Mouse (Mus musculus) cerebellum, adult 2 months (tissue): ENCODE results near the gene Arhgap10.

Experiments
- CTCF ChIP-seq: fragments of 200-500 bp; IDR thresholded peaks from 2 replicates; pipeline ENCODE4 v1.5.1; 2011; ENCODE audit warnings: low read depth, mild to moderate bottlenecking, control low read depth, low read length, moderate library complexity, borderline replicate concordance; ENCODE audit not compliant: insufficient read depth
- POLR2A ChIP-seq: fragments of 200-500 bp; IDR thresholded peaks from 2 replicates; pipeline ENCODE4 v1.6.1; 2011; ENCODE audit warnings: low read length, control low read depth, borderline replicate concordance; ENCODE audit not compliant: insufficient read depth

DNA sequence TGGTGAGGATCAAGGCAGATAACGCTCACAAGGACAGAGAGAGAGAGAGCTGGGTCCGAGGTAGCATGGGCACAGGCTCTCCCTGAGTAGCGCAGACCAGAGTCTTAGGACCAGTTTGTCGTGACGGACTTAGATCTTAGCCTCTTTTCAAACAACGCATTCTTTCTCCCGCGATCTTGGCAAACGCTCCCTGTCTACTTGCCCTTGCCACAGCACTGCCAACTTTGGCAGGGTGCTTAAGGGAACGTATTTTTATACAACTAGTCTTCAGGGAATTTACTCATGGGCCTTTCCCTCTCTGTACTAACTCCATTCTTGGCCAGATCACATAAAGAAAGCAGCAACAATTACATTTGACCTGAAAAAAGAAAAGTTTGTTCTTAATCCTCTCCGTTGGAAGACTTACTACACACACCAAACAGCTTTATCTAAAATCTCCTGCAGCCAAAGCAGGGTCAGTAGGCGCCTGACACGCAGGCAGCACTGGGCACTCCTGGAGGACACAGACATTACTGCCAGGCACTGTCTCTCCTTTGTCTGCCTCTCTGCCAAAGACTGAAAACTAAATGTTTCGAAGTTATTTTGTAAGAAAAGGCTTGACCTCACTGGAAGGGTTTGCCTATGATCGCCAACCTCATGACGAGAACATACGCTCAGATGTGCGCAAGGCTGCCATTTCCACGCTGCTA is 109.1 kb downstream of the Arhgap10 start:
- TF ChIP-seq CTCF (no peak), POLR2A (no peak)
